Mouse (Mus musculus): Measurements from ENCODE around the gene Uimc1. TPM values are rescaled to one million over a fixed set of nuclear protein-coding genes. Genes with fewer than 3 reads are reported as not detected.
A peak's percentile ranks its signal among the peaks of the same experiment; 100 is the strongest.
"Not testable (repeated sequence)": the region's sequence is repeated elsewhere in the genome, so short reads cannot be mapped to it uniquely, and the experiment has no call there.

Uimc1 gene
- polyA plus RNA-seq, 1 experiment, result 7.2 TPM

DNA sequence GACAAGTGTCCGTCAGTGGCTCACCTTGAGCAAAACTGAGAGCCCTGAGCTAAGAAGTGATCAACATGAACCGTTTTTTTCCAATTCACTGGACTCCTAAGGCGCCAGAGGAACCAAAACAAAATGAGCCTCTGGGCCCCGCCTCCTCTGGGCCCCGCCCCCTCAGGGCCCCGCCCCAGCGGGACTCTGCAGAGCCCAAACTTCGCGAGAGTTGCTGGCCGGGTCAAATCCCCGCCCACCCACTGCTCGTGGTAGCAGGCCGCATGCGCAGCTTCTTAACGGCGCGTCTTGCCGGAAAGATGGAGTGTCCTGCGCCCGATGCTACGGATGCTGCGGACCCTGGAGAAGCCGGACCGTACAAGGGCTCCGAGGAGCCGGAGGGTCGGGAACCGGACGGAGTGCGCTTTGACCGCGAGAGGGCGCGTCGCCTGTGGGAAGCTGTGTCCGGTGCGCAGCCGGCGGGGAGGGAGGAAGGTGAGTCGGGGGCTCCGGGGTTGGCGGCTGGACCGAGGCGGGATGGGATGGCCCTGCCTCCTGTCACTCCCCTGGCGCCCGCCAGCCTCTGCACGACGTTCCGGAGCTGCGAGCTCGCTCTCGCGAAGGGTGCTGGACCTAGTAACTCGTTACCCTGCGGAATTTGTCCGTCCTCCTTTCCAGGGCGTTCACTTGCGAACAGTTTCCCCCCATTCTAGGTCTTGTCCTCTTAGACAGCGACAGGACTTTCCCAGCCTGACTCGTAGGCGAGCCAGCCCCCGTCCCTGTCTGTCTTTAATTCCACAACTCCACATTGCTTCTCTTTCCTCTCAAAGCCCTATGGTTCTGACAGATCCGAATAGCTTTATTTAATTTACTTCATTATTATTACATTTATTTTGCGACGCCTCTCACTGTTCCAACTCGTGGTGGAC lies 5.2 kb upstream of the Uimc1 start, which contains the start of gene Zfp346:
TSS of gene Zfp346 (plus strand) at position 267 of the 908 bp plus-strand sequence.
- peak; percentile 97 for DNase-seq
- WGBS, result under 1% methylated on average over 66 of the region's 66 CpGs
- peak within 1 kb of the TSS; percentile 96 for H3K4me3 ChIP-seq (replicated peaks; ENCODE audit: extremely low read depth, low read depth, low read length)
- peaks cover 9% of the 10 kb centered on the region for H3K4me1 ChIP-seq (ENCODE audit: control insufficient read depth, insufficient read depth, low read length)
- TF ChIP-seq POLR2A (IDR thresholded peaks at IDR 0.05; ENCODE audit: borderline replicate concordance, extremely low read depth, low read depth, low read length) (peak; percentile 95), CTCF (IDR thresholded peaks at IDR 0.05; ENCODE audit: insufficient read depth, low read length) (no peak)

GRCm38 (mm10) chr13:55103351-55103750 lies 3.3 kb upstream of the Uimc1 start:
- H3K4me3 ChIP-seq (replicated peaks; ENCODE audit: extremely low read depth, low read depth, low read length), result no peak overlapping the region
- WGBS, result 47% methylated on average over 2 of the region's 2 CpGs
- TF ChIP-seq POLR2A (IDR thresholded peaks at IDR 0.05; ENCODE audit: borderline replicate concordance, extremely low read depth, low read depth, low read length) (no peak), CTCF (IDR thresholded peaks at IDR 0.05; ENCODE audit: insufficient read depth, low read length) (no peak)
- DNase-seq, result no peak
- peaks cover 13% of the 10 kb centered on the region for H3K4me1 ChIP-seq (ENCODE audit: control insufficient read depth, insufficient read depth, low read length)

DNA sequence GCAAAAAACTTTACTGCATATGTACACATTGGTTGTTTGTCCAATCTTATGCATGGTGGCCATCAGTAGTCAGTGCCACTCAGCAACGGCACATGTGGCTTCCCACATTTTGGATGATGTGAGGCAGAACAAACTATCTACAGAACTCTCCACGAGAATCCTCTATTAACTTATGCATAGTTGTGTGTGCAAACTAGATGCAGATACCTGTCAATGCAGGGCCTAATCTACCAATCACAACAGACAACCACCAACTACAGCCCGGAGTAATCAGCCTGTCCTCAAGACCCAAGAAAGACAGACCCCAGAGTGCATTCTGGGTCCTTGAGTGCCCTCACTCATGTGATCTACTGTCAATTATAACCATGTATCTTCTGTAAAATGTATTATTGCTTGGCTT lies 2.3 kb upstream of the Uimc1 start:
- WGBS, result 92% methylated on average over 3 of the region's 3 CpGs
- DNase-seq, result no peak
- H3K4me1 ChIP-seq (ENCODE audit: control insufficient read depth, insufficient read depth, low read length), result peaks cover 13% of the 10 kb centered on the region
- TF ChIP-seq CTCF (IDR thresholded peaks at IDR 0.05; ENCODE audit: insufficient read depth, low read length), result no peak
- no peak for TF ChIP-seq POLR2A (IDR thresholded peaks at IDR 0.05; ENCODE audit: borderline replicate concordance, extremely low read depth, low read depth, low read length)
- H3K4me3 ChIP-seq (replicated peaks; ENCODE audit: extremely low read depth, low read depth, low read length), result no peak overlapping the region

DNA sequence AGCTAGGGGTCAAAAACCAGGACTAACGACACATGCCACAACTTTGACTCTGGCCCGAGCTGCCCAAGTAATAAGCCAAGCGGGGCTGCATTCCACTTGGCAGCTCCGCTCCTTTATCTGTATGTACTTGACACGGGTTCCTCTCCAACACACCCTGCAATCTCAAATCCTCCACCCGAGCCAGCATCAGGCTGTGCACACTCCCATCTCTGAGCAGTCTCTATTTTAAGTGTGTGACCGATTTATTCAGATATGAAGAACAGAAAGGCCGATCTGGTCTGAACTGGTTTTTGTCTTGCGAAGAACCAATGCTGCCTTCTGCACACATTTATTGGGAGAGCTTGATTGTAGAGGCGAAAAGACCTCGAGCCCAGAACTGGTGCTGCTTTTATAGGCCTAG lies 1.5 kb upstream of the Uimc1 start:
- TF ChIP-seq CTCF (IDR thresholded peaks at IDR 0.05; ENCODE audit: insufficient read depth, low read length) (no peak), POLR2A (IDR thresholded peaks at IDR 0.05; ENCODE audit: borderline replicate concordance, extremely low read depth, low read depth, low read length) (no peak)
- Histone ChIP-seq H3K4me1 (ENCODE audit: control insufficient read depth, insufficient read depth, low read length) (peaks cover 13% of the 10 kb centered on the region), H3K4me3 (replicated peaks; ENCODE audit: extremely low read depth, low read depth, low read length) (no peak overlapping the region)
- DNase-seq, result no peak
- WGBS, result 88% methylated on average over 11 of the region's 11 CpGs

GRCm38 (mm10) chr13:55099066-55099725 lies 904 bp downstream of the Uimc1 start:
- Histone ChIP-seq H3K4me1 (ENCODE audit: control insufficient read depth, insufficient read depth, low read length) (peaks cover 6% of the 10 kb centered on the region), H3K4me3 (replicated peaks; ENCODE audit: extremely low read depth, low read depth, low read length) (peak overlapping the region; percentile 79)
- no peak for DNase-seq
- WGBS, result 18% methylated on average over 20 of the region's 20 CpGs
- TF ChIP-seq POLR2A (IDR thresholded peaks at IDR 0.05; ENCODE audit: borderline replicate concordance, extremely low read depth, low read depth, low read length) (no peak), CTCF (IDR thresholded peaks at IDR 0.05; ENCODE audit: insufficient read depth, low read length) (no peak)

GRCm38 (mm10) chr13:55097841-55098240 lies 2.3 kb downstream of the Uimc1 start:
- H3K4me1 ChIP-seq (ENCODE audit: control insufficient read depth, insufficient read depth, low read length); DNase-seq; H3K4me3 ChIP-seq (replicated peaks; ENCODE audit: extremely low read depth, low read depth, low read length): not testable (repeated sequence)
- WGBS, result 89% methylated on average over 3 of the region's 3 CpGs

- TF ChIP-seq POLR2A (IDR thresholded peaks at IDR 0.05; ENCODE audit: borderline replicate concordance, extremely low read depth, low read depth, low read length), result no peak
- TF ChIP-seq CTCF (IDR thresholded peaks at IDR 0.05; ENCODE audit: insufficient read depth, low read length), result no peak
- no peak for DNase-seq
- Histone ChIP-seq H3K4me1 (ENCODE audit: control insufficient read depth, insufficient read depth, low read length) (no peaks in the 10 kb centered on the region), H3K4me3 (replicated peaks; ENCODE audit: extremely low read depth, low read depth, low read length) (no peak overlapping the region)
- WGBS, result 70% methylated on average over 4 of the region's 4 CpGs
Measured at GRCm38 (mm10) chr13:55092588-55092987, 7.5 kb downstream of the Uimc1 start.

GRCm38 (mm10) chr13:55075597-55075996 lies 24.5 kb downstream of the Uimc1 start:
- no peak for TF ChIP-seq POLR2A (IDR thresholded peaks at IDR 0.05; ENCODE audit: borderline replicate concordance, extremely low read depth, low read depth, low read length)
- no peak for TF ChIP-seq CTCF (IDR thresholded peaks at IDR 0.05; ENCODE audit: insufficient read depth, low read length)
- H3K4me1 ChIP-seq (ENCODE audit: control insufficient read depth, insufficient read depth, low read length), result no peaks in the 10 kb centered on the region
- H3K4me3 ChIP-seq (replicated peaks; ENCODE audit: extremely low read depth, low read depth, low read length), result no peak overlapping the region
- DNase-seq, result no peak
- 56% methylated on average over 5 of the region's 5 CpGs for WGBS

- no peak overlapping the region for H3K4me3 ChIP-seq (replicated peaks; ENCODE audit: extremely low read depth, low read depth, low read length)
- 2% methylated on average over 3 of the region's 3 CpGs for WGBS
- H3K4me1 ChIP-seq (ENCODE audit: control insufficient read depth, insufficient read depth, low read length), result peaks cover 2% of the 10 kb centered on the region; the same call in 1 of the 2 replicates
- TF ChIP-seq CTCF (IDR thresholded peaks at IDR 0.05; ENCODE audit: insufficient read depth, low read length), result no peak
- TF ChIP-seq POLR2A (IDR thresholded peaks at IDR 0.05; ENCODE audit: borderline replicate concordance, extremely low read depth, low read depth, low read length), result no peak
- DNase-seq, result no peak
Measured at GRCm38 (mm10) chr13:55071322-55071721, 28.8 kb downstream of the Uimc1 start.

All from lung, adult 2 months (tissue).